Mouse (Mus musculus): ENCODE measurements around the gene Amer3.
"Not testable (repeated sequence)": the region's sequence is repeated elsewhere in the genome, so short reads cannot be mapped to it uniquely, and the experiment has no call there.

The Amer3 gene

GRCm38 (mm10) chr1:34601323-34602047, 22.0 kb downstream of the Amer3 start:
- DNase-seq (ENCODE audit: low spot score in 2 of 2), result no peak

- peak; percentile 48 to 77 for DNase-seq (ENCODE audit: low spot score in 2 of 2)
Measured at GRCm38 (mm10) chr1:34602363-34602762, 22.9 kb downstream of the Amer3 start.

GRCm38 (mm10) chr1:34613801-34614200, 34.3 kb downstream of the Amer3 start:
- DNase-seq (ENCODE audit: low spot score in 2 of 2), result no peak

GRCm38 (mm10) chr1:34620116-34620515, 40.7 kb downstream of the Amer3 start:
- not testable (repeated sequence) for DNase-seq (ENCODE audit: low spot score in 2 of 2)

GRCm38 (mm10) chr1:34620761-34621160, 41.3 kb downstream of the Amer3 start:
- not testable (repeated sequence) for DNase-seq (ENCODE audit: low spot score in 2 of 2)

- DNase-seq (ENCODE audit: low spot score in 2 of 2), result no peak
Measured at GRCm38 (mm10) chr1:34635711-34636110, 56.3 kb downstream of the Amer3 start.

Data from cerebellum, postnatal 4 days (tissue).